Mouse (Mus musculus): Measurements from ENCODE around the gene Cmtm8.

The Cmtm8 gene

GRCm38 (mm10) chr9:114781526-114782212 lies 62.3 kb downstream of the Cmtm8 start, which contains the start of gene Cmtm7:
Gene Cmtm7 (minus strand): TSS chr9:114781856.
- DNase-seq, result peak; percentile 79

GRCm38 (mm10) chr9:114780746-114781525 lies 63.0 kb downstream of the Cmtm8 start:
- DNase-seq, result peak; percentile 74 to 75

- peak; percentile 47 to 51 for DNase-seq
These were observed 63.8 kb downstream of the Cmtm8 start for GRCm38 (mm10) chr9:114779984-114780745.

DNA sequence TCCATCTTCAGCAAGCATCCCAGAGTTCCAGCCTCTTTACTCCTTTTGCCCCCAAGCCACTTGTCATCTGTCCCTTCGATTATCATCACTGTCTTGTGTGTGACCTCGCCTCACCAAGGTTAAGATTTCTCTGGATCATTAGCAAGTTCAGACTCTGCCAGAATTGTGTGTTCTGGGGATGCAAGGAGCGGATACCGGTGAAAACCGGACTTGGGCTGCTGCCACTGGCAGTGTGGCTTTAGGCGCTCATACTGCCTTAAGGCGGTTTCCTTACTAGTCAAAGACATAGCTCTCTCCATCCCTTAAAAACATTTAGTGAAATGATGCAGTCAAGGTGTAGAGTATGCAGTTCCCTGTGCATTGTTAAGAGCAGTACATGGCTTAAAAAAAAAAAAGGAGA lies 65.1 kb downstream of the Cmtm8 start:
- DNase-seq, result no peak

DNA sequence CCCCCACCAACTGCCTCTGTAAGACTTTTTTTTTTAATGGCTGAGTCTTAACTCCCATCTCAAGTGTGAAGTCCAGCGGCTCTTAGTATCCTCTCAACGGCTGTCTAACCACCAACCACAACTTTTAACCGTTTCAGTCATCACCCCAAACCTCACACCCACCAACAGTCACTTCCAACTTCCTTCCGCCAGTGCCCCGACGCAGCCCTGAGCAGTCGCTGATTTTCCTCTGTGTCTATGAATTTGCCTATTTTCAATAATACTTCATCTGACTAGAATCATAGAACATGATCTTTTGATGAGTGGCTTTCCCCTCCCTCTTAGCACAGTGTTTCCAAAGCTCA lies 65.9 kb downstream of the Cmtm8 start:
- peak; percentile 47 to 53 for DNase-seq

- no peak for DNase-seq
These were observed 66.5 kb downstream of the Cmtm8 start for GRCm38 (mm10) chr9:114777178-114778046.

- DNase-seq, result no peak
These were observed 67.6 kb downstream of the Cmtm8 start for GRCm38 (mm10) chr9:114776361-114776760.

- peak in 1 of 2 experiments; percentile 31 for DNase-seq
These were observed 68.7 kb downstream of the Cmtm8 start for GRCm38 (mm10) chr9:114775272-114775671.

- no peak for DNase-seq
These were observed 69.3 kb downstream of the Cmtm8 start for GRCm38 (mm10) chr9:114774629-114775028.

- DNase-seq, result no peak
These were observed 72.4 kb downstream of the Cmtm8 start for GRCm38 (mm10) chr9:114771565-114771964.

DNA sequence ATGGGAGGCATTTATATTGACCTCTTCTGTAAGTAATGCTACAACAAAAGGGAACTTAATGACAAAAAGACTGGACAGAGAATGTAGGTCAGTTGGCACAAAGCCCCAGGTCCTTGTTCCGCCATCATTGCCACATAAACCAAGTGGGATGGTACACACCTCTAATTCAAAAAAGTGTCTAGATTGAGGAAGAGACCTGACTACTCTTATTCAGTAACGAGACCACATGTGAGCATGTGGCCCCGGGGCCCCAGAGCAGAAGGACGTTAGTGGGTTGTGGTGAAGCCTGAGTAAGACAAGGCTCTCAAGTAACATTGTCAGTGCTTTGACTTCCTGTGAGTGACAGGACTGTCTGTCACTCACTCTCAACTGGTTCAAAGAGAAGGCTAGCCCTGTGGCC lies 73.7 kb downstream of the Cmtm8 start:
- peak; percentile 38 to 58 for DNase-seq

- DNase-seq, result no peak
These were observed 75.9 kb downstream of the Cmtm8 start for GRCm38 (mm10) chr9:114768066-114768465.

DNA sequence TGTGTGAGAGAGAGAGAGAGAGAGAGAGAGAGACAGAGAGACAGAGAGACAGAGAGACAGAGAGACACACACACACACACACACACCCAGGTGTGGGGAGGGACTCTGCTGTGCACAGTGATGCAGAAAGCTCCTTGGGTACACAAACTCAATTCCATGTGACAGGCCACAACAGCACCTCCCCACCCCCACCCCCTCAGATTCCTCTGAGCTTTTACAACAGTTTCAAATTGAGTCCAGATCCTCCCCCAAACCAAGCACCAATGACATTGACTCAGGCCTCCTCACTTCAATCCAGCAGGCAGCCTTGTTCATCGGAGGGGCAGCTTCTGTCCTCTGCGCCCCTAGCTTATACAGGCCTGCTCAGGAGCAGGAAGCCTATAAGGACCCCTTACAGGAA lies 76.4 kb downstream of the Cmtm8 start:
- DNase-seq, result no peak

GRCm38 (mm10) chr9:114767030-114767429 lies 76.9 kb downstream of the Cmtm8 start:
- DNase-seq, result no peak

- peak; percentile 67 to 70 for DNase-seq
These were observed 80.6 kb downstream of the Cmtm8 start for GRCm38 (mm10) chr9:114763341-114763740.

DNA sequence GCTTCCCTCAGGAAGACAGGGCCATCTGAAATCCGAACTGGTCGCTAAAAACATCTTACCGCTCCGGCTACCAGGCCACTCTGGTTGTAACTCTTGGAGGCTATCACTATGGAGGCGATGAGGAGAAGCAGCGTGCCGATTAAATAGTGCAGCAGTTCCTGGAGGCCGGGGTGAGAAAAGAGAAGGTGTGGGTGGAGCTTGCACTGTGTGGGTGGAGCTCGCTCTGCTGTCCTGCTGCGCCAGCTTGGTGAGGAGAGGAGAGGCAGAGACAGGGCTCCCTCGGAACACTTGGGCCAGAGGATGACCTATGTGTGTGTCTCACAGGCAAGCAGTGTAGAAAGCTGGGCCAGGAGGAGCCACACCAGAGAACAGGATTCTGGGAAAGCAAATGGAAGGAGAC lies 82.1 kb downstream of the Cmtm8 start:
- no peak for DNase-seq

- peak; percentile 31 to 51 for DNase-seq
These were observed 83.6 kb downstream of the Cmtm8 start for GRCm38 (mm10) chr9:114760353-114760752.

DNA sequence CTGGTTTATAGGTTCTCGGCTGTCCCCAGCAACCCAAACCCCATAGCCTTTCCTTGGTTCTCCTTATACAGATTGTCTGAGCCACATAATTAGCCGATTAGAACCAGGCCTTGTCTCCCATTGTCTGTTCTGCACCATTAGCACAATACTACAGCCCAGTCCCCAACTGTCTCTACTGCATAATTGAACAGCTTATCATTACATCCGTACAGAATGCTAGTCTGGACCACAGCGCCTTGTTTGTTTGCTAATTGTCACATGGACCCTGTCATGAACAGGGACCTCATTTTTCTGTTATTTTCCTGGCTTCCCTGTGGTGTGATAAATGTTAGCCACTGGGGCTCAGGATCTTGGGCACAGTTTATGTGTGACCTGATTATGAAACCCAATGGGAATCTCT lies 84.1 kb downstream of the Cmtm8 start:
- DNase-seq, result no peak

- no peak for DNase-seq
These were observed 85.2 kb downstream of the Cmtm8 start for GRCm38 (mm10) chr9:114758801-114759200.

GRCm38 (mm10) chr9:114758272-114758671 lies 85.7 kb downstream of the Cmtm8 start:
- no peak for DNase-seq

GRCm38 (mm10) chr9:114752863-114753484 lies 91.0 kb downstream of the Cmtm8 start:
- DNase-seq, result peak; percentile 98 to 99

DNA sequence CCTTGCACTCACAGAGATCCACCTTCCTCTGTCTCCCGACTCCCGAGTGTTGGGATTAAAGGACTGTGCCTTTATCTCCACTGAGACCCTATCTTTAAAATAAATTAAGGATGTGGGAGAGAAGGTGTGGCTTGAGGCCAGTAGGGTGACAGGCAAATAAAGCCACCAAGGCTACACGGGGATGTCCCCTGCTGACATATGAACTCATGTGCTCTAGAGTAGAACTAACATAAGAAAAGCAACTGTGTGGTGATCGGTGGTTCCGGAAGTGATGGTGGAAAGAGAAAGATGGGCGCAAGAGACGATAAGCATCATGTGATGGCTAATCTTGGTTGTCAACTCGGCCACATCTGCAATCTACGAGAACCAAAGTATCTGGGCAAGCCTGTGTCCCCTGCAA lies 91.6 kb downstream of the Cmtm8 start:
- peak in 1 of 2 experiments; percentile 76 for DNase-seq
